Mouse (Mus musculus): ENCODE data around the gene Klk1b5. TPM values are rescaled to one million over a fixed set of nuclear protein-coding genes. Genes with fewer than 3 reads are reported as not detected.
"Not testable (repeated sequence)": the region's sequence is repeated elsewhere in the genome, so short reads cannot be mapped to it uniquely, and the experiment has no call there.

The Klk1b5 gene
- polyA plus RNA-seq, 2 experiments, result not detected

DNA sequence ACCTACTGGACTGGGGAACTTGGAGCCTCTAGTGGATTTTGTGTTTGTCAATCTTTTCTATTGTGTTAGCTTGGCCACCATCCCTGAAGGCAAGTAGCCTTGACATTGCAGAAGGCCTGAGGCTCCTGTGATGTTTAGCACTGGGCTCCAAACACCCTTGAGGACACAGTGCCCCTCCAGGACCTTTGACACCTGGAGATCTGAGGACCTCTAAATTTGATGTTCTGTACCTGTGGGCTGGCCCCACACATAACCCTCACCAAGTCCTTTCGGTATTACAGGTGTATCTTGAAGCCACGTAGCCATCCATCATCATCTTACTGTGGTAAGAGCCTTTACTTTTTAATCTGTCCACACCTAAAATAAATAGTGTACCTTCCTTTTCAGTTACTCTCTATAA lies 32.2 kb downstream of the Klk1b5 start:
- peaks cover 47% of the 10 kb centered on the region for H3K36me3 ChIP-seq (ENCODE audit: control insufficient read depth, insufficient read depth, low read length)
- no peak overlapping the region for H3K9ac ChIP-seq (ENCODE audit: low read depth, low read length, severe bottlenecking)
- no peak overlapping the region for H3K27ac ChIP-seq (replicated peaks; ENCODE audit: low read depth, low read length)
- H3K9me3 ChIP-seq (ENCODE audit: control insufficient read depth, low read length), result no peaks in the 10 kb centered on the region
- H3K4me1 ChIP-seq (ENCODE audit: control insufficient read depth, insufficient read depth, low read length), result peaks cover 11% of the 10 kb centered on the region; the same call in 1 of the 2 replicates
- peak overlapping the region; percentile 83 for H3K4me3 ChIP-seq (replicated peaks; ENCODE audit: low read length)
- peak overlapping the region; percentile 73 for H3K4me2 ChIP-seq (replicated peaks; ENCODE audit: low read depth, low read length, severe bottlenecking)
- no peak for ATAC-seq (ENCODE audit: low FRiP score, low read depth)
- no peak for TF ChIP-seq POLR2A (IDR thresholded peaks at IDR 0.05; ENCODE audit: borderline replicate concordance, extremely low read depth, insufficient read depth, insufficient read length)
- DNase-seq (ENCODE audit: low spot score), result no peak
- no peaks in the 10 kb centered on the region for H3K27me3 ChIP-seq (ENCODE audit: control insufficient read depth, insufficient read depth, low read length)
- WGBS, result 84% methylated on average over 2 of the region's 2 CpGs

DNA sequence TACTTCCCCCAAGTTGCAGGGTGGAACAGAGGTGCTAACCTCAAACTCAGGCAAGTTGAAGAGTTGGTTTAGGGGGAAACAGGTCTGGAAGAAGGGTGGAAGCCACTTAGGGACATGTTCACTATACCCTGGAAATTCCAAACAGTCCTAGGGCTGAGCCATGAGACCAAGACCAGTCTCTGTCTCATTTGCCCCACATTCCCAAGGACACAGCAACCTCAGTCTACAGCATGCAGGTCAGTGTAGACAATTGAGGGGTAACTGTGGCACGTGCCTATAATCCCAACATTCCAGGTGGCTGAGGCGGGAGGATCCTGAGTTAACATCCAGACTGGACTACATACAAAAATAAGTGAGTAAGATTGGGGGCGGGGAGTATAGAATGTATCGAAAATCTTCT lies 33.5 kb downstream of the Klk1b5 start:
- no peaks in the 10 kb centered on the region for H3K27me3 ChIP-seq (ENCODE audit: control insufficient read depth, insufficient read depth, low read length)
- no peak overlapping the region for H3K4me3 ChIP-seq (replicated peaks; ENCODE audit: low read length)
- no peak overlapping the region for H3K4me2 ChIP-seq (replicated peaks; ENCODE audit: low read depth, low read length, severe bottlenecking)
- peaks cover 11% of the 10 kb centered on the region; the same call in 1 of the 2 replicates for H3K4me1 ChIP-seq (ENCODE audit: control insufficient read depth, insufficient read depth, low read length)
- no peak for TF ChIP-seq POLR2A (IDR thresholded peaks at IDR 0.05; ENCODE audit: borderline replicate concordance, extremely low read depth, insufficient read depth, insufficient read length)
- no peaks in the 10 kb centered on the region for H3K9me3 ChIP-seq (ENCODE audit: control insufficient read depth, low read length)
- ATAC-seq (ENCODE audit: low FRiP score, low read depth) (no peak), DNase-seq (ENCODE audit: low spot score) (no peak)
- no peak overlapping the region for H3K9ac ChIP-seq (ENCODE audit: low read depth, low read length, severe bottlenecking)
- WGBS, result 91% methylated on average over 4 of the region's 4 CpGs
- peaks cover 52% of the 10 kb centered on the region for H3K36me3 ChIP-seq (ENCODE audit: control insufficient read depth, insufficient read depth, low read length)
- no peak overlapping the region for H3K27ac ChIP-seq (replicated peaks; ENCODE audit: low read depth, low read length)

GRCm38 (mm10) chr7:44250732-44251275 lies 35.1 kb downstream of the Klk1b5 start:
- not testable (repeated sequence) for H3K4me1 ChIP-seq (ENCODE audit: control insufficient read depth, insufficient read depth, low read length); ATAC-seq (ENCODE audit: low FRiP score, low read depth); H3K27me3 ChIP-seq (ENCODE audit: control insufficient read depth, insufficient read depth, low read length); H3K9me3 ChIP-seq (ENCODE audit: control insufficient read depth, low read length); DNase-seq (ENCODE audit: low spot score); H3K27ac ChIP-seq (replicated peaks; ENCODE audit: low read depth, low read length); H3K4me3 ChIP-seq (replicated peaks; ENCODE audit: low read length); H3K9ac ChIP-seq (ENCODE audit: low read depth, low read length, severe bottlenecking); H3K4me2 ChIP-seq (replicated peaks; ENCODE audit: low read depth, low read length, severe bottlenecking)
- WGBS, result 92% methylated on average over 14 of the region's 17 CpGs
- peaks cover 52% of the 10 kb centered on the region for H3K36me3 ChIP-seq (ENCODE audit: control insufficient read depth, insufficient read depth, low read length)

DNA sequence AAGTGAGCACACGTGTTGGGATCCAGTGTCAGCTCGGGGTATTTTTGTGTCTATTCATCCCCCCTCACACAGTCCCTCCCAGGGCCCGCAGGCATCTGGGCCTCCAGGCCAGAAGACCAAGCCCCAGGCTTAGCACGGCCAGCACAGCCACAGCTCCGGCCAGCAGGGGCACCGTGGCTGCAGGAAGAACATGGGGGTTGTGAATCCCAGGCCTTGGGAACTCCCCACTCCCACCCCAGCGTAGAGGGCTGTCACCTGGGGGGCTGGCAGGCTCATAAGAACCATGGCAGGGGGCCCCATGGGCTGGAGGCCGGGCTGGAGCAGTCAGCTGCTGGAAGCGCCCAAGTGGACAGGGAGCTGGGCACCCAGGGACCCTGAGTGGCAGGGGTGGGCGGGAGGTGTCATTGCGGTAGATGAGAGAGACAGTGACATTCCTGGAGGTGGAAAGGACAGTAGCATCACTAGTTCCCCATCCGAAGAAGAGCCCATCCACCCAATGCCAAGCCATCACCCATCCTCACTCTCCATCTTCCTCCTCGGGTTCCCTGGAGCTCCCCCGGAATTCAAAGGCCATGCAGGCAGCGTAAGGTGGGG lies 37.4 kb downstream of the Klk1b5 start:
- H3K4me2 ChIP-seq (replicated peaks; ENCODE audit: low read depth, low read length, severe bottlenecking), result no peak overlapping the region
- H3K36me3 ChIP-seq (ENCODE audit: control insufficient read depth, insufficient read depth, low read length), result peaks cover 48% of the 10 kb centered on the region
- no peak overlapping the region for H3K27ac ChIP-seq (replicated peaks; ENCODE audit: low read depth, low read length)
- no peaks in the 10 kb centered on the region for H3K9me3 ChIP-seq (ENCODE audit: control insufficient read depth, low read length)
- 63% methylated on average over 15 of the region's 15 CpGs for WGBS
- DNase-seq (ENCODE audit: low spot score) (no peak), ATAC-seq (ENCODE audit: low FRiP score, low read depth) (peak; percentile 21; the same call in 1 of the 2 replicates)
- no peaks in the 10 kb centered on the region for H3K27me3 ChIP-seq (ENCODE audit: control insufficient read depth, insufficient read depth, low read length)
- no peak overlapping the region for H3K4me3 ChIP-seq (replicated peaks; ENCODE audit: low read length)
- H3K4me1 ChIP-seq (ENCODE audit: control insufficient read depth, insufficient read depth, low read length), result 0 out of 2 replicates have a peak, but pooled peaks cover under 1% of the 10 kb centered on the region
- H3K9ac ChIP-seq (ENCODE audit: low read depth, low read length, severe bottlenecking), result no peak overlapping the region
- TF ChIP-seq POLR2A (IDR thresholded peaks at IDR 0.05; ENCODE audit: borderline replicate concordance, extremely low read depth, insufficient read depth, insufficient read length), result no peak

DNA sequence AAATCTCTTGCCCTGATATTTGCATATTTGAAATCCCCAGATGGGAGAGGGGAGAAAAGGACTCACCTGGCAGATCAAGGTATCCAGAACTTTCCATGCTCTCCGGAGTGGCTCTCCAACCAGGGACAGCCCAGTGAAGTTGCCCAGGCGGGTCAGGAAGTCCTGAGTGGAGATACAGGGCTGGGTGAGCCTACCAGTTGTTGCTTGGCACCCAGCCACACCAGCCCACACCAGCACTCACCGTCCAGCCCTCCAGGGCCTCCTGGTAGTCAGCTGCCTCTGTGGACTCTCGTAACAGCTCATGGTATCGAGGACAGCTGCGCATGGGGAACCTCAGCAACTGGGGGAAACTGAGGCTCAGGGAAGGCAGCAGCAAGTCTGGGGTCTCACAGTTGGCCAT lies 39.2 kb downstream of the Klk1b5 start:
- ATAC-seq (ENCODE audit: low FRiP score, low read depth), result no peak
- no peaks in the 10 kb centered on the region for H3K9me3 ChIP-seq (ENCODE audit: control insufficient read depth, low read length)
- no peak for TF ChIP-seq POLR2A (IDR thresholded peaks at IDR 0.05; ENCODE audit: borderline replicate concordance, extremely low read depth, insufficient read depth, insufficient read length)
- no peaks in the 10 kb centered on the region for H3K27me3 ChIP-seq (ENCODE audit: control insufficient read depth, insufficient read depth, low read length)
- WGBS, result 76% methylated on average over 6 of the region's 6 CpGs
- H3K4me2 ChIP-seq (replicated peaks; ENCODE audit: low read depth, low read length, severe bottlenecking), result no peak overlapping the region
- no peak overlapping the region for H3K4me3 ChIP-seq (replicated peaks; ENCODE audit: low read length)
- no peaks in the 10 kb centered on the region for H3K4me1 ChIP-seq (ENCODE audit: control insufficient read depth, insufficient read depth, low read length)
- DNase-seq (ENCODE audit: low spot score), result no peak
- peaks cover 32% of the 10 kb centered on the region for H3K36me3 ChIP-seq (ENCODE audit: control insufficient read depth, insufficient read depth, low read length)
- no peak overlapping the region for H3K27ac ChIP-seq (replicated peaks; ENCODE audit: low read depth, low read length)
- H3K9ac ChIP-seq (ENCODE audit: low read depth, low read length, severe bottlenecking), result no peak overlapping the region

Data from limb, embryonic 14.5 days (tissue).